Mouse (Mus musculus): ENCODE results near the gene S100a3. TPM values are rescaled to one million over a fixed set of nuclear protein-coding genes. Genes with fewer than 3 reads are reported as not detected.

The S100a3 gene
- total RNA-seq, 2 experiments from 2014 or later, result 0.41 TPM; not detected in 1

DNA sequence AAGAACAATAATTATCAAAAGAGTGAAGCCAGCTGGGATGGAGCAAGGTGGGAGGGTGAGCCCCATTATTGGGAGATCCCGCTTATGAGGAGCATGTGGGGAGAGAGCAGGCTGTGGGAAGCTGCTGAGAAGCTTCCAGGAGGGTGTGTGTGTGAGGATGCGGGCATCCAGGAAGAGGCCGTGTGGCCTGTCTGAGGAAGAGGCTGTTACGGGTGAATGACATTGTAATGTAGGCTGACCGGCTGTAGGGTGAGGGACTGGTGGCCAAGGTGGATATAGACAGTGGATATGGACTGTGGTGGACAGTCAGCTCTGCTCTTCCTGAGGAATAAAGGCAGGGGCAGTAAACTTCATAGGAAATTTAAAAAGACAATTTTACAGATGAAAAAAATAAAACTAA is 65.1 kb downstream of the S100a3 start:
- no peak for DNase-seq (ENCODE audit: low spot score in 2 of 2)

DNA sequence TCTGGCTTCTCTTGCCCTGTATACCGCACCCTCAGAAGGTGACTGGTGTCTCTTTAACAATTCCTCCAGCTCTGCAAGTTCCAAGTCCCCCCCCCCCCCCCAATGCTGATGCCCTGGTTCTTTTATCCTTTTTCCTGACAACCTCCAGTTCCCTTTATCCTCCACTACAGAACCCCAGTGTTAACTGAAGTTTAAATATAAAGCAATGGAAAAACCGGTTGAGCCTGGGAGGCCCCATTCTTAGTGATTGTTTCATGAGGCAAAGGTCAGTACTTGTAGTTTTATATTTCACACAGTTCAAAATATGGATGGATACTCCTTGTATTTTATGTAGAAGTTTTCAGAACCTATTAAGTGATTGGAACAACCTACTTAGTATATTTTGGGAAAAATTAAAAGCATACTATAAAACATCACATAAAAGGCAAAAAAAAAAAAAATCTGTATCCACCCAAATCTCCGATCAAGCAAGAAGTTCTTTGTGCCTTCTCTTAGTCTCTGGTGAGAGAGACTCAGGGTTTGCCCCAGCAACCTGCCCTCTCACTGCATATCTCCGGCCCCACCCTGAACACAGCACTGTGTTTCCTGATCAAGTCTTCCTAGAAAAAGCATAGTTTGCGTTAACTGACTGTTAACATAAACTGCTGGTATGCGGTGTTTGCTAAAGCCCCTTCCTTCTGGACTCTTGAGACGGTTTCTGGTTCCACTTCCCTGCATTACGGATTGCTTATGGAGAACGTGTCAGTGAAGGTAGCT is 66.1 kb downstream of the S100a3 start:
- DNase-seq (ENCODE audit: low spot score in 2 of 2), result no peak

DNA sequence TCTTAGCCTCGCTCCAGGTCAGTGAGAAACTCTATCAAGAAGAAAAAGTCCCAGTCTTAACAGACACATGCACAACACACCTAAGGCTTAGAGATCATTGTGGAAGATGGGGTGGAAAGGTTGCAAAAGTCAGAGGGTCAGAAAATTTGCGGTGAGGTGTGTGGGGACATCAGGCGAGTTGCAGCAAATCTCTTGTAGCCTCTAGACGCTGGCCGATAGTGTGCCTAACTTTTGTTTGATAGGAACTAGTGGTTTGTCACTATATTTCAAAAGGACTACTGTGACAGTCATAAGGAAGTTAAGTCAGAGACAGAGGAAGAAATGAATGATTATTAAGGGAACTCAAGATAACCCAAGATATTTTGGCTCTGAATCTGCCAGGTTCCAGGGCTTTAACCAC is 67.0 kb downstream of the S100a3 start:
- DNase-seq (ENCODE audit: low spot score in 2 of 2), result no peak

DNA sequence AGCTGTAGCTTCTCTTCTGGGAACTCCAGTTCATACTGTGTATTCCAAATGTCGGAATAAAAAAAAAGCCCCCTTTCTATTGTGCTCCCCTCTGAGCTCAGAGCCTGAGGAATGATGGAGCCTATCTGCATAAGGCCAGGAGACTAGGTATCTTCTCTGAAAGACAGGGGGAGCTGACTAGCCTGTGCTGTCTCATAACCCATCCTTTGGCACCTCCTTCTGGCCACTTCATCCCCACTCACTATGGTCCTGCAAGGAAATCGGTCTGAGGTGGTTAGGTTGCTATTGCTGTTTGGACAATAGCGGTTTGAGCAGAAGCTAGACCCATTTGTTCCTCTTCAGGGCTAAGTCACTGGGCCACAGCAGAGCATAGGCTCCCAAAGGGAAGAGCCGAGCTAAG is 67.4 kb downstream of the S100a3 start:
- no peak for DNase-seq (ENCODE audit: low spot score in 2 of 2)

DNA sequence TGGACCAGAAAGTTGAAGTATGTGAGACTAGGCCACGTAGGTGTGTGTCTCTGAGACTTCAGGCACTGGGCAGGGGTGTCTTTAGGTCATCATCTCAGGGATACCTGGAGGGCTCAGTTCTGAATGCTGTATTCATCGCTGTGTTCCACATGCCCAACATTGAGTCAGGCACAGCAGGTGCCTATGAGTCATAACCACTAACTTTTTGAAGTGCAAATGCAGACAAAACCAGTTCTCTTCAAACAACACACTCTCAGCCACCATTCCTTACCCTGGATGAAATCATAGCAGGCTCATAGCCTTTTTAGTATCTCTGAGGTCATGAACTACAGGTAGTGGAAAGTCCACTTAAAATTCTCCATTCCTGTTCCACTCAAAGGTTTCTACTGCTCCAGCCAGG is 68.9 kb downstream of the S100a3 start:
- DNase-seq (ENCODE audit: low spot score in 2 of 2), result no peak

DNA sequence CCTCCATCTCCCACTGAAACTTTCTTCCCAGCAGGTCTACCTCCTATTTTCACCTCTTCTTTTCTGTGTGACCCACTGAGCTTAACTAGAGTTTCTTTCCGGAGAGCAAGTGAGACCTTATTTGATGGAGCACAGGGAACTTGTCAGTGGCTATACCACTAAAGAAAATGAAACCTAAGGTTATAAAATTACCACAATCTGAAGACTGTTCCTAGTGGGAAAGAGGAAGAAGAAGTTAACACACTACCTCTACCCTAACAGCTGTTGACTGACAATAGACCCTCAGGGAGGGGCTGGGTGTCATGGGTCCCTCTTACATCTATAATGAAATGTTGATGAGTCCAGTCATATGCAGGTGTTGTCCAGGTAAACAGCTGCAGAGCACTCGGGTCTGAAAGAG is 71.6 kb downstream of the S100a3 start:
- DNase-seq (ENCODE audit: low spot score in 2 of 2), result no peak

DNA sequence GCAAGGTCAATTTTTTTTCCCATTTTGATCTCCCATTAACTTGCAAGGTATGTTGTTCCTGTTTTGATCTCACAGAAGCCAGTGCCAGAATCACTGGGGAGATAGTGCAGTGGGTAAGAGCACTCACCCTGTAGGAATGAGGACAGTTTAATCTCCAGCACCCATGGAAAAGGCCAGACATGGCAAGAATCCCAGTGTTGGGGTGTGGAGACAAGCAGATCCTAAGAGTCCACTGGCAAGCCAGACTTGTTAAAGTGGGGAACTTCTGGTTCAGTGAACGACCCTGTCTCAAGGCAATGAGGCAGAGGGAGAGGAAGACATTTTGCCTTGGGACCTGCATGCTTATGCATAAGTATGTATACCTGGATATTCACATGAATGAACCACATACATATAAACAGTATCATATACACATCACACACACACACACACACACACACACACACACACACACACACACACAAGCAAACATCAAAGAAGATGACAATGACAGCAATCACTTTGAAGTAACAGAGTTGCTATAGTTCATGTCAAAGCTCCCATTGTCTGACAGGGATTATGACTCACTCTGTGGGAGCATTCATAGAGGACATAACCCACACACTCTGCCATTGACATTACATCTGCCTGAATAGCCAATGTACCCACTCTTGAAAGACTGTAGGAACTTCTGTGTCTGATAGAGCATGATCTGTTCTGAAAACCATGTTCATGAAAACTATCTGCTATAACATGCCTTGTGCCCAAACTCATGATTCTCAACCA is 78.3 kb downstream of the S100a3 start:
- no peak for DNase-seq (ENCODE audit: low spot score in 2 of 2)

DNA sequence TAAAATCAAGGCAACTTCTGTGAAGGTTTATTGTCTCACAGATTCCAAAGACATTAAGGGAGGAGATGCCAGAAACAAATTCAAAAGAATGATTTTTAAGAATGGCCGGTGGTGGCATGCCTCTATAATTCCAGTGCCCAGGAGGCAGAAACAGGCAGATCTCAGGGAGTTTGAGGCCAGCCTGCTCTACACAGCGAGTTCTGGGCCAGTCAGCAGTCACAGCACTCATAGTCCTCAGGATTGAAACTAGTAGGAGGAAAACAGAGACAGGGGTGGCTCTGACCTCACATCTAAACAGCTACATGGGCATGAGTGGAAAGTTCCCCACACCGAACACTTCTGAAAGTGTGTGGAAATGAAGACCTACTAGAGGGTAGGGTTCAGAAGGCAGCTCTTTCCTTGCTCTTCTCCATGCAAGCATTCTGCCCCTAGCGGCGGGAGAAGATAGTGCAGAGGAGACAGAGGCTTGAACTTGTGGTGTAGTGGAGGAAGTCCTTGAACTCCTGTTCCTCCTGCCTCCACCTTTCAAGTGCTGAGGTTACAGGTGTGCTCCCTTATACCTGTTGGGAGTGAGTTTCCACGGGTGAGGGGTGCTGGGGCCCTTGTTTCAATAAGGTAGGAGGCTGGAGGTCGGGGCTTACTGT is 79.3 kb downstream of the S100a3 start:
- no peak for DNase-seq (ENCODE audit: low spot score in 2 of 2)

DNA sequence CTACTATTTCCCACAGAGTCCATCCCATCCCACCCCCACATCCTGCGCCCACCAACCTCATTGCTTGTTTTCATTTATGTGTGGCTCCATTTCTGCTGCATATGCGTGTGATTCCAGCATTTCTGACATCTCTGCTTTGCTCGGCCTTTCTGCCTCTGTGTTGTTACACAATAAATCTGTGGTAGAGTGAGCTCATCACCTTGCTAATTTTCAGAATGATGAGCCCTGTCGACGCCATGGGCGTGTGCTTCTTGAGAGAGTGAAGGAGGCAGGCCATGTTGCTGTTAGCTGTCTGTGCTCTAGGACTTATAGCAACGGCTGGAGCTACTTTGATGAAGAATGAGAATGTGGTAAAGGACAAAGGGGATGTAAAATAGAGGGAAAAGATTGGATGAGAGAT is 80.6 kb downstream of the S100a3 start:
- no peak for DNase-seq (ENCODE audit: low spot score in 2 of 2)

DNA sequence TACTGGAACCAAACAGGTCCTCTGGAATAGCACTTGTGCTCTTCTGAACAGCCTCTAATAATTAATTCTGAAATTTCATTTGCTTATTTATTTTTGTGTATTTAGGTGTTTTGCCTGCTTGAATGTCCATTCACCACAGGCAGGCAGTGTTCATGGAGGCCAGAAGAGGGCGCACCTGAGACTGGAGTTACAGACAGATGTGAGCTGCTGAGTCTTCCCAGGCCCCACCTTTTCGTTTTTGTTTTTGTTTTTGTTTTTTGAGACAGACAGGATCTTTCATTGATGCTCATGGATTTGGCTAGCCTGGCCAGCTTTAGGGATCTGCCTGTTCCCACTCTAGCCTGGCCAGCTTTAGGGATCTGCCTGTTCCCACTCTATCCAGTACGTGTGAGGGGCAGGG is 83.8 kb downstream of the S100a3 start:
- DNase-seq (ENCODE audit: low spot score in 2 of 2), result peak in 1 of 2 experiments; percentile 50

DNA sequence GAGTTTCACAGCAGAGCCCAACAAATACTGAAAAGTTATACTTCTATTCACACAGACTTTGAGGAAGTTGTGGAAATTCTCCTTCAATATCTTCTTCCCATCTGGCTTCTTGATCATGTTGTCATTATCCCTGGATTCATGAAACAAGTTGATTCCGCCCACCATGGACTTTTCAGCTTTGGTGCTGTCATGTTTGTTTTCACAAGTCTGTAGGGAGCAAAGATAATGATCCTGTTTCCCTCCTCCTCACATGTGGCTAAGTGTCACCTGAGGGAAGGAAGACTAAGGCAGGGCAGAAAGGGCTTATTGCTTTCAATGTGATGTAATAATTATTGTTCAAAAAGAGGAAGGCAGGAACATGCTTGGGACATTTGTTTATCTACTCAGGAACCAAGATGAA is 86.9 kb downstream of the S100a3 start:
- DNase-seq (ENCODE audit: low spot score in 2 of 2), result no peak

DNA sequence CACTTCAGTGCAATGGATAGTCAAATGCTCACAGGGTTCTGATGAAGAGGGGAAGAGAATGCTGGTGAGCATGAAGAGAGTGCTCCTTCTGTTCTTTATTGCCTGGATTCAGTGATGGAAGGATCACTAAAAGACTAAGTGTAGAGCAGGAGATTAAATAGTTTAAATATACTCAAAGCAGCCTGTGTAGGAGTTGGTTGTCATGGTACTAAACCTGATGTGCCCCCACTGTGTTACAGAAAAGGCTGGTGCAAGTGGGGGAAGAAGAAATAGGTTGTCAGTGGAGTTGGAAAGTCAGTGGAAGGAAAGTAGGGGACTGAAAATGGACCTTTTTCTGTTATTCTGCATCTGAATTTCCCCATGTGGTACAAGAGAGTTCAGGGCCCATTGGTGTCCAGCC is 88.6 kb downstream of the S100a3 start:
- DNase-seq (ENCODE audit: low spot score in 2 of 2), result peak in 1 of 2 experiments; percentile 36

DNA sequence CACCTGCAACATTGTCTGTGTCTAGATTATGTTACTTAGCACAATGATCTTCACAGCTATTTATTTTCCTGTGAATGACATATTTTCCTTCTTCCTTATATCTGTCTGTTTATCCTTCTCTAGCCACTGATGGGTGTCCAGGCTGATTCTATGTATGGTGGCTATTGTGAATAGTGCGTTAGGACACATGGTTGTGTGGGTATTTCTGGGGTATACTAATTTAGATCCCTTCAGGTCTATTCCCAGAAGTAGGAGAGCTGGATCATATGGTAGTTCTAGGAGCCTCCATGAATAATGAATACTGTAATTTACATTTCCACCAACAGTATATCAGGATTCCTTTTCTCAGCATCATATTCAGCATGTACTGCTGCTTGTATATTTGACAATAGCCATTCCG is 89.5 kb downstream of the S100a3 start:
- no peak for DNase-seq (ENCODE audit: low spot score in 2 of 2)

Other genes starting within 250 kb of the S100a3 start
- 10 to 100 TPM; 12.3 to 12.7 TPM for gene Slc27a3, start 170.6 kb upstream of the S100a3 start, total RNA-seq (2021)
- gene Ints3, start 127.0 kb upstream of the S100a3 start, total RNA-seq (2021), result 10 to 100 TPM; 65.1 to 68.4 TPM
- 1 to 10 TPM; 5.7 to 5.9 TPM for gene Npr1, start 94.7 kb upstream of the S100a3 start, total RNA-seq (2021)
- gene Ilf2, start 84.5 kb upstream of the S100a3 start, total RNA-seq (2021), result 10 to 100 TPM; 83.1 to 84.0 TPM
- 10 to 100 TPM; 58.7 to 59.6 TPM for gene Snapin, start 69.5 kb upstream of the S100a3 start, total RNA-seq (2021)
- 100 to 1,000 TPM; 148 TPM for gene Chtop, start 51.1 kb upstream of the S100a3 start, total RNA-seq (2021)
- gene S100a1, start 46.2 kb upstream of the S100a3 start, total RNA-seq (2021), result 100 to 1,000 TPM in 1 of 2 experiments, 10 to 100 TPM in 1; 91.3 to 102 TPM
- gene S100a13, start 46.1 kb upstream of the S100a3 start, total RNA-seq (2021), result 10 to 100 TPM; 19.4 to 21.3 TPM
- 1 to 10 TPM in 1 of 2 experiments, under 1 TPM in 1; 0.62 to 1.5 TPM for gene S100a14, start 33.7 kb upstream of the S100a3 start, total RNA-seq (2021)
- gene S100a16, start 23.3 kb upstream of the S100a3 start, total RNA-seq (2021), result 10 to 100 TPM; 91.1 to 93.7 TPM
- not detected for gene S100a2, start 29.7 kb downstream of the S100a3 start, total RNA-seq (2021)
- 1 to 10 TPM in 1 of 2 experiments, not detected in 1; 1.4 TPM for gene Gm42674, start 41.3 kb downstream of the S100a3 start, total RNA-seq (2021)
- gene S100a4, start 43.2 kb downstream of the S100a3 start, total RNA-seq (2021), result 1 to 10 TPM; 2.9 to 5.3 TPM
- 1 to 10 TPM in 1 of 2 experiments, not detected in 1; 1.5 TPM for gene S100a5, start 47.9 kb downstream of the S100a3 start, total RNA-seq (2021)
- 10 to 100 TPM; 23.5 to 24.6 TPM for gene S100a6, start 52.3 kb downstream of the S100a3 start, total RNA-seq (2021)
- under 1 TPM in 1 of 2 experiments, not detected in 1; 0.25 TPM for gene S100a7a, start 93.4 kb downstream of the S100a3 start, total RNA-seq (2021)
- gene S100a8, start 108.4 kb downstream of the S100a3 start, total RNA-seq (2021), result not detected
- not detected for gene S100a9, start 135.1 kb downstream of the S100a3 start, total RNA-seq (2021)
- gene Pglyrp4, start 166.3 kb downstream of the S100a3 start, total RNA-seq (2021), result not detected
- gene Gm5849, start 217.3 kb downstream of the S100a3 start, total RNA-seq (2021), result not detected

All from layer of hippocampus, adult 18-20 months (tissue).